Mouse (Mus musculus) NIH3T3 (cell line): ENCODE results near the gene Dupd1.

ENCODE experiments used
- DNase-seq: peaks from one replicate; pipeline ENCODE4 v3.0.0-alpha.2; 2012; ENCODE audit warnings: low read depth

Gene Dupd1

GRCm38 (mm10) chr14:21722021-21722698 lies 7.8 kb upstream of the Dupd1 start:
- DNase-seq: no peak

GRCm38 (mm10) chr14:21720430-21721205 lies 6.2 kb upstream of the Dupd1 start:
- DNase-seq: peak; percentile 43

GRCm38 (mm10) chr14:21719646-21720383 lies 5.4 kb upstream of the Dupd1 start:
- DNase-seq: no peak

DNA sequence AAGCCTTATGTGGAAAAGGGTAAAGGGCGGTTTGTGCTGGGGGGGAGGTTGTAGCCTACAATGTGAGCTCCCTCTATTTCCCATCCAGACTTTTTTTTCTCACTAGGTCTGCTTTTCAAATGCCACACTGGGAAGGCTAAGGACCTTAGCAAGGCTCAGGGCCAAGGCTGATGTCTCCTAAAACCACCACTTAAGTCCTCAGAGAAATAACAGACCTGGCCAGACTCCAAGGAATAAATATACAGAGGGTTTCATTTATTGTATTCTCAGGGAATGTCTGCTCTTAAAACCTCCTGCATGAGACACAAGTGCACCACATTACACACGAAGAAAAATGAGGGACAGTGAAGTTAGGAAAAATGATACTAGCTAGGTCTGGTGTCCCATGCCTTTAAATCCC lies 3.1 kb downstream of the Dupd1 start:
- no peak for DNase-seq

GRCm38 (mm10) chr14:21709545-21709944 lies 4.8 kb downstream of the Dupd1 start:
- DNase-seq: no peak

GRCm38 (mm10) chr14:21706759-21707571 lies 7.4 kb downstream of the Dupd1 start:
- DNase-seq: peak; percentile 88

GRCm38 (mm10) chr14:21705462-21705861 lies 8.9 kb downstream of the Dupd1 start:
- no peak for DNase-seq

DNA sequence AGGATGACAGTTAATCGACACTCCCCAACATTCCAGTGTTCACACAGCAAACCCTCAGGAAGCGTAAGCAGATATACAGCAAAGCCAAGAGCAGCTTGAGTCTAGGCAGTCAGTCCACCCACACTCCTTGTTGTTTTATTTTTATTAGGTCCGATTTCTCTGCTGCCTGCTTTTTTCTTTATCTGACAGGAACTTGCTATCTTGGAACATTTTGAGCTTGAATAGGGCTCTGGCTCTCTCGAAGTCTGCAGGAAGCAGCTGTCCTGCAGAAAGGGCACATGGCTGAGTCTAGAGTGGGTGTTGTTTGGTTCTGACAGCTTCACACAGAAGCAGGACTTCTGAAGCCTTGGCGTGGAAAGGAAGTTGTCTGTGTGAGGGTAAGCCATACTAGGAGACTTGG lies 11.1 kb downstream of the Dupd1 start:
- no peak for DNase-seq

DNA sequence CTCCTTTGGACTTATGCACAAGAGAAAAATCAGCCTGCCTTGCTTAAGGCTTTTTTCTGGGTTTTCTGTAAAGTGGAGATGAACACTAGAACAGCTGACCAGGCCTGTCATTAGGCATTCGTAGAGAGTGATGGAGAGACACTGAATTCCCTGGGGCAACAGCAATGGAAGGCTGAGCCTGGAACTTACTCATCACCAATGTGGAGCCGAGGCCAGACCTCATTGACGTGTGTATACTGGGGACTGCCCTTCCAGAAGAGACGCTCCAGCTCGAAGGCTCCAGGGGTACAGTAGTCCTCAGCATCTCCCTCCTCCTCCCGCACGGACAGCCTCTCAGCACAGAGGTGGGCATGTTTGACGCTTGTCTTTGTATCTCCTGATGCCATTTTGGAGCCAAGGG lies 11.7 kb downstream of the Dupd1 start:
- no peak for DNase-seq

DNA sequence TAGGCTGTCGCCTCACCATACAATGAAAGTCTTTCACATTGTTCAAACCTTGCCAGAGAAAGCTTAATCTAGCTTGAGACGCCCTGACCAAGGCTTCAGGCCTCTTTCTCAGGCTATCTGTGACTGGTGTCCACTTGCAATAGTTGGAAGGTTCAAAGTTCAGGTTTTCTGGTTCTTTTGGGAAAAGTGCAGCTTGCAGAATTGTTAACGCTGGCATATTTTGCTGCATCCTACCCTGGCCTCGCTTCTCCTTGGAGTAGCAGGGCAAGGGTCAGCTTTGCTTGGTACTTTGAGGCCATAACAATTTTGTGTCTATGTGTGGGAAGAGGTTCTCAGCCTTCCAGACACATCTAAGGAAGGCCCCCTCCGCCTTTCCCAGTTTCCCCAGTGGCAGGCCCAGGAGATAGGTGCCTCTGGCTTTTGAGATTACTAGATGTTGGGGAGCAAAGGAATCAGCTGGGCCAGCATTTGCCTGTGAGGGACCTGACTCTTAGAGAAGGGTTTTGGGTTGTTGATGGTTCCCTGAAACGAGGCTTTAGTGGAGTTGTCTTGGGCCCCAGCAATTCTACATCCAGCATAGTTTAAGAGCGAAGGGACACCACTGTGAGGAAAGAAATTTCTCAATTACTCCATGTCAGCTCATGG lies 18.1 kb downstream of the Dupd1 start:
- no peak for DNase-seq

DNA sequence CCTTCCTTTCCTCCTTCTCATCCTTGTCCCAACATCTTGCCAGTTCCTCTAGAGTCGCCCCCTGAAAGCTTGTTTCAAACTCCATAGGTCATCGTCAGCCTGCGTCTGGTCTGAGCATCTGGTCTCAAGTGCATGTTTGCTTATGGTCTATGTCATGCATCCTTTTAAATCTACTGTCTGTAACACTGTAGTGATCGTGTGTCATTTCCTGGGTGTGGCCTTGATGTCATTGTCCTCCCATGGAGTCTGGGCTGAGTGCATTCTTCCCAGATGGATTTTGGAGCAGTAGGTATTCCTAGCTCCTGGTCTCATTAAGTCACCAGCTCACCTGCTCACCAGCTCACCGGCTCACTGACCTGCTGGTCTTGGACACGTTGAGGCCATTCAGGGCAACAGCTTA lies 19.4 kb downstream of the Dupd1 start:
- DNase-seq: no peak

- no peak for DNase-seq
Measured at GRCm38 (mm10) chr14:21691070-21691469, 23.3 kb downstream of the Dupd1 start.

- DNase-seq: no peak
Measured at GRCm38 (mm10) chr14:21686376-21687279, 27.7 kb downstream of the Dupd1 start.

GRCm38 (mm10) chr14:21685411-21686146 lies 28.8 kb downstream of the Dupd1 start:
- DNase-seq: no peak

- no peak for DNase-seq
Measured at GRCm38 (mm10) chr14:21683834-21684233, 30.5 kb downstream of the Dupd1 start.

- peak; percentile 39 for DNase-seq
Measured at GRCm38 (mm10) chr14:21682681-21683129, 31.7 kb downstream of the Dupd1 start.

GRCm38 (mm10) chr14:21679631-21680201 lies 34.7 kb downstream of the Dupd1 start:
- no peak for DNase-seq

GRCm38 (mm10) chr14:21678509-21679285 lies 35.7 kb downstream of the Dupd1 start:
- peak; percentile 64 for DNase-seq
